In genomic region chr8:105770609-105771008, GRCm38 (mm10) we compare ENCODE assay signal across 8 mouse cellular contexts. TPM values are rescaled to one million over a fixed set of nuclear protein-coding genes. Genes with fewer than 3 reads are reported as not detected.
DNase-seq lines count a peak whose midpoint lies in the region; ATAC-seq and TF ChIP-seq lines count a peak whose summit lies in the region.

No protein-coding gene starts in this region.

- no peak overlapping the region for H3K27ac ChIP-seq in forebrain, embryonic 14.5 days (ENCODE audit: low read depth, low read length)
- H3K27ac ChIP-seq in forebrain, embryonic 12.5 days, result no peak overlapping the region
- no peak overlapping the region for H3K27ac ChIP-seq in limb, embryonic 11.5 days (replicated peaks; ENCODE audit: low read depth, low read length)
- H3K27ac ChIP-seq in stomach, postnatal 0 days (replicated peaks), result no peak overlapping the region

- peak; percentile 74 for TF ChIP-seq CTCF in stomach, postnatal 0 days (IDR thresholded peaks at IDR 0.05; ENCODE audit: low read depth)

- no peak for TF ChIP-seq EP300 in stomach, postnatal 0 days (optimal IDR thresholded peaks at IDR 0.05)

- H3K9ac ChIP-seq in forebrain, embryonic 14.5 days (ENCODE audit: low read length), result no peak overlapping the region
- no peak overlapping the region for H3K9ac ChIP-seq in forebrain, embryonic 12.5 days
- no peak overlapping the region for H3K9ac ChIP-seq in limb, embryonic 11.5 days (ENCODE audit: low read length)
- H3K9ac ChIP-seq in stomach, postnatal 0 days (ENCODE audit: low read length), result no peak overlapping the region

- DNase-seq in forebrain, embryonic 14.5 days (ENCODE audit: low spot score), result peak; percentile 38
- peak; percentile 51 for DNase-seq in thymus, postnatal 0 days (ENCODE audit: low spot score)
- DNase-seq in thymus, postnatal 4 days, result no peak
- peak; percentile 33 for DNase-seq in limb, embryonic 11.5 days (ENCODE audit: low spot score)
- no peak for DNase-seq in stomach, postnatal 0 days (ENCODE audit: low spot score)
- DNase-seq in adipocyte (ENCODE audit: low spot score), result no peak
- no peak for DNase-seq in urinary bladder, postnatal 25 days (ENCODE audit: low spot score)

- no peak overlapping the region for H3K4me3 ChIP-seq in forebrain, embryonic 14.5 days (ENCODE audit: low read depth, low read length)
- H3K4me3 ChIP-seq in forebrain, embryonic 12.5 days (replicated peaks), result no peak overlapping the region
- H3K4me3 ChIP-seq in limb, embryonic 11.5 days (ENCODE audit: low read depth, low read length), result no peak overlapping the region
- H3K4me3 ChIP-seq in stomach, postnatal 0 days (ENCODE audit: low read depth, low read length), result no peak overlapping the region

- peaks cover 73% of the 10 kb centered on the region for H3K36me3 ChIP-seq in forebrain, embryonic 14.5 days (ENCODE audit: control insufficient read depth, insufficient read depth, low read length)
- peaks cover 69% of the 10 kb centered on the region for H3K36me3 ChIP-seq in forebrain, embryonic 12.5 days (replicated peaks)
- H3K36me3 ChIP-seq in limb, embryonic 11.5 days (ENCODE audit: control insufficient read depth, insufficient read depth, low read length), result peaks cover 35% of the 10 kb centered on the region
- peaks cover 45% of the 10 kb centered on the region for H3K36me3 ChIP-seq in stomach, postnatal 0 days (ENCODE audit: control insufficient read depth, insufficient read depth, low read length)

- no peaks in the 10 kb centered on the region for H3K9me3 ChIP-seq in forebrain, embryonic 14.5 days (replicated peaks; ENCODE audit: control insufficient read depth, low read length)
- no peaks in the 10 kb centered on the region for H3K9me3 ChIP-seq in forebrain, embryonic 12.5 days
- H3K9me3 ChIP-seq in limb, embryonic 11.5 days (ENCODE audit: control insufficient read depth, low read length), result no peaks in the 10 kb centered on the region
- H3K9me3 ChIP-seq in stomach, postnatal 0 days (ENCODE audit: control insufficient read depth, low read length), result no peaks in the 10 kb centered on the region

- WGBS in forebrain, embryonic 14.5 days, result 80% methylated on average over 1 of the region's 1 CpGs
- 76% methylated on average over 1 of the region's 1 CpGs for WGBS in forebrain, embryonic 12.5 days
- WGBS in limb, embryonic 11.5 days, result 85% methylated on average over 1 of the region's 1 CpGs
- 63% methylated on average over 1 of the region's 1 CpGs for WGBS in stomach, postnatal 0 days

- H3K27me3 ChIP-seq in forebrain, embryonic 14.5 days (replicated peaks; ENCODE audit: control insufficient read depth, insufficient read depth, low read length), result no peaks in the 10 kb centered on the region
- no peaks in the 10 kb centered on the region for H3K27me3 ChIP-seq in forebrain, embryonic 12.5 days
- no peaks in the 10 kb centered on the region for H3K27me3 ChIP-seq in limb, embryonic 11.5 days (ENCODE audit: control insufficient read depth, insufficient read depth, low read length)
- no peaks in the 10 kb centered on the region for H3K27me3 ChIP-seq in stomach, postnatal 0 days (ENCODE audit: control insufficient read depth, insufficient read depth, low read length)

- no peak for ATAC-seq in forebrain, embryonic 14.5 days
- no peak for ATAC-seq in forebrain, embryonic 12.5 days (ENCODE audit: low FRiP score)
- no peak for ATAC-seq in limb, embryonic 11.5 days (ENCODE audit: insufficient number of reproducible peaks, low FRiP score, low TSS enrichment, low read depth)
- no peak for ATAC-seq in stomach, postnatal 0 days (ENCODE audit: low FRiP score, low TSS enrichment)

- H3K4me2 ChIP-seq in forebrain, embryonic 14.5 days (ENCODE audit: low read length), result no peak overlapping the region
- H3K4me2 ChIP-seq in forebrain, embryonic 12.5 days, result no peak overlapping the region
- no peak overlapping the region for H3K4me2 ChIP-seq in limb, embryonic 11.5 days (ENCODE audit: low read depth, severe bottlenecking)
- no peak overlapping the region for H3K4me2 ChIP-seq in stomach, postnatal 0 days (replicated peaks; ENCODE audit: low read depth)

- H3K4me1 ChIP-seq in forebrain, embryonic 14.5 days (ENCODE audit: control insufficient read depth, insufficient read depth, low read length), result no peaks in the 10 kb centered on the region
- no peaks in the 10 kb centered on the region for H3K4me1 ChIP-seq in forebrain, embryonic 12.5 days
- H3K4me1 ChIP-seq in limb, embryonic 11.5 days (ENCODE audit: control insufficient read depth, insufficient read depth, low read length), result no peaks in the 10 kb centered on the region
- no peaks in the 10 kb centered on the region for H3K4me1 ChIP-seq in stomach, postnatal 0 days (replicated peaks; ENCODE audit: control insufficient read depth, insufficient read depth)

RNA-seq across cellular contexts. Expression of gene Gfod2, which starts 12.1 kb away (rescaled TPM):
- 62.9 and 70.6 TPM in 2 replicates for polyA plus RNA-seq in forebrain, embryonic 14.5 days (2014; fragmentation: Nextera tagmentation; extraction: Ambion mirVana)
- polyA plus RNA-seq in forebrain, embryonic 12.5 days (2016; fragmentation: Nextera tagmentation; extraction: Ambion mirVana), result 57.1 and 57.4 TPM in 2 replicates
- polyA plus RNA-seq in thymus, postnatal 0 days (2015; fragmentation: Nextera tagmentation; extraction: Ambion mirVana), result 9.0 and 11.3 TPM in 2 replicates
- polyA plus RNA-seq in limb, embryonic 11.5 days (2014; fragmentation: Nextera tagmentation; extraction: Ambion mirVana), result 22.8 and 25.8 TPM in 2 replicates
- 14.5 and 16.9 TPM in 2 replicates for polyA plus RNA-seq in stomach, postnatal 0 days (2015; fragmentation: Nextera tagmentation; extraction: Ambion mirVana)

RNA-seq across cellular contexts. Expression of gene Ranbp10, which starts 56.5 kb away (rescaled TPM):
- 8.1 and 10.4 TPM in 2 replicates for polyA plus RNA-seq in forebrain, embryonic 14.5 days (2014; fragmentation: Nextera tagmentation; extraction: Ambion mirVana)
- polyA plus RNA-seq in forebrain, embryonic 12.5 days (2016; fragmentation: Nextera tagmentation; extraction: Ambion mirVana), result 14.5 and 14.6 TPM in 2 replicates
- polyA plus RNA-seq in thymus, postnatal 0 days (2015; fragmentation: Nextera tagmentation; extraction: Ambion mirVana), result 8.4 and 9.9 TPM in 2 replicates
- polyA plus RNA-seq in limb, embryonic 11.5 days (2014; fragmentation: Nextera tagmentation; extraction: Ambion mirVana), result 17.0 and 17.3 TPM in 2 replicates
- polyA plus RNA-seq in stomach, postnatal 0 days (2015; fragmentation: Nextera tagmentation; extraction: Ambion mirVana), result 7.1 TPM in 2 replicates

RNA-seq across cellular contexts. Expression of gene Tsnaxip1, which starts 56.9 kb away (rescaled TPM):
- 0.83 TPM in 2 replicates for polyA plus RNA-seq in forebrain, embryonic 14.5 days (2014; fragmentation: Nextera tagmentation; extraction: Ambion mirVana)
- polyA plus RNA-seq in forebrain, embryonic 12.5 days (2016; fragmentation: Nextera tagmentation; extraction: Ambion mirVana), result 0.12 and 0.51 TPM in 2 replicates
- 0.10 and 0.18 TPM in 2 replicates for polyA plus RNA-seq in thymus, postnatal 0 days (2015; fragmentation: Nextera tagmentation; extraction: Ambion mirVana)
- polyA plus RNA-seq in limb, embryonic 11.5 days (2014; fragmentation: Nextera tagmentation; extraction: Ambion mirVana), result 0.14 and 0.15 TPM in 2 replicates
- polyA plus RNA-seq in stomach, postnatal 0 days (2015; fragmentation: Nextera tagmentation; extraction: Ambion mirVana), result not detected in 2 replicates

Comparison
In these comparisons a context has a peak if more than half of its experiments do, and no peak if none do; other contexts are left out.
1. DNase-seq: peak in forebrain, embryonic 14.5 days (single experiment), thymus, postnatal 0 days (single experiment) and limb, embryonic 11.5 days (single experiment); none in thymus, postnatal 4 days (single experiment), stomach, postnatal 0 days (single experiment), adipocyte (single experiment) and urinary bladder, postnatal 25 days (single experiment).